Mouse (Mus musculus): Measurements from ENCODE around the gene Rnf180.

Rnf180 gene

DNA sequence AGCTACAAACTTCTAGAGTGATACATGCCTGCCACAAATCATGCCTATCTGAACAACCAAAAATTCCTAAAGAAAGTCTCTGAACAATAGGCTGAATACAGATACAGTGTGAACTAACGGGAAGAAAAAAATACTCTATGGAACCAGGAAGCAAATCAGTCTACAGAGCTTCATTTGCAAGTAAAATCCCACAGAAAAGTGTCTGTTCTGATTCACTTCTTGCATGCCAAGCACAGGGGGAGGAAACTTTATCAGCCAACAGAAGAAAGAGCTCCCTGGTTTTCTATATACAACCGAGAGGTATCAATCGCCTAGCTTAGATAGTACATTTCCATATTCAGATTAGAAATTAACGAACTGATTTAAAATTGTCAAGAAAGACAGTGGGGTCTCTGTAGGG lies 43.8 kb downstream of the Rnf180 start:
- in situ Hi-C loops (cut with MboI), result no loop called here

DNA sequence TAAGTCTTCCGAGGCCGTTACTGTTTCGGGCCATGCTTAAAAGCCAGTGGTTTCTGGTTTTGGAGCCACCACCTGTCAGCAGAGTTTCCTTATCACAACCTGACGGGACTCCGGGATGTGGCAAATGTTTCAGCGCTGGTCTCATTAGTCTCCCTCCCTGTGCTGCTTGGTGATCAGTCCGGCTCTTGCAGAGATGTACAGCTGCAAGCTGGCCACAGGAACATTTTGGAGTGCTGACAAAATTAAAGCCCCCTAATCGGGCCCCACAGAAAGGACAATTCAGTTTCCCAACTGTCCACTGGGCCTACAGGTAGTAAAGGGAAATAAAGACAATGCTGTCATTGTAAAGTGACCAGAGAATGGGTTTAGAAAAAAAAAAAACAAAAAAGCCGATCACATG lies 44.4 kb downstream of the Rnf180 start:
- in situ Hi-C loops (cut with MboI), result no loop called here

DNA sequence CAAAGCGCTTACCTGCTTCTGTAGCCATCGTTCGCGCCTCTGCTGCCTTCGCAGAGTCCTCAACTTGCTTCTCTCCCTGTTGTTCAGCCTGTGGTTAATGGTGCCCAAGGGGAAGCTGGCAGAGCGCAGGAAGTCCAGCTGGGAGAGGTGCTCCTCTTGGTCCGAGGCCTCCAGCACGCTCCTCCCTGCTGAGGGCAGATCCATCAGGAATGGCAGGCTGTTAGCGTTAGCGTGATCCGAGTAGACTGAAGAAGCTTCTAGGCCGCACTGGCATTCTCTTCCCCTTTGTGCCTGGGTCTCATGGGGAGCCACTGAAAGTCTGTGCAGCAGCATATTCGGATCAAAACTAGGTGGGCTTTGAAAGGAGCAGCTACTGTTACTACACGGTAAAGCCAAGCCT lies 45.0 kb downstream of the Rnf180 start:
- in situ Hi-C loops (cut with MboI), result no loop called here

DNA sequence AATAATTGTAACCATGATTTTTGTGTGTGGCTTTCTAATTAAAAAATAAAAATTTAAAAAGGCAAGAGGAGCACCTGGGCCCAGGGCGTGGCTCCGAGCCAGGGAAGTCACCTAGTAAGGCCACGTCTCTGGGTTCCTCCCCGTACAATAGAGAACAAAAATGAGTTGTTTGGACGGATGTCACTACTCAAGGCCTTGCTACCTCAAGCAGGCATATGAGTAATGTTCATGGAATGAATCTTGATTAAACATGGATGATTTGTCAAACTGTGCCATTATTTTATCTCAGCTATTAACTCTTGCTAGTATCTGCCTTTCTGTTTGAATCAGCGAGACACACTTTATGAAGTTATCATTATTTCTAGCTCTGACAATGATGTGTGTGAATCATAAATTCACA lies 46.9 kb downstream of the Rnf180 start:
- in situ Hi-C loops (cut with MboI), result no loop called here

DNA sequence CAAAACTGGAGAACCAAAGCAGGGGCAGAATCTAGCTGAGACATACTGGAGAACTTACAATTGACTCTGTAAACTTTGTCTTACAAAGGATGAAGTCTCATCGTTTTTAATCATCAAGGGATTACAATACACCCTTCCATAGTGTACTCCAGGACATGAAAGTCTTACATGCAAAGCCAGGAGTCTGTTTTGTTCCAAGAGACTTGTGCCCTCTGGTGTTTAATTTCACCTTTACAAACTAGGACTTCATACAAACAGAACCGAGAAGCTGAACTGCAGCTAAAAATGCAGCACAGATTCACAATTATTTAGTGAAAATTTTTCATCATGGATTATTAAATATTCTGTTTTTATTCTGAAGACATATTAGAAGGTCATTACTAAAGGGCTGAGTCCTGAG lies 53.8 kb downstream of the Rnf180 start:
- in situ Hi-C loops (cut with MboI), result no loop called here

DNA sequence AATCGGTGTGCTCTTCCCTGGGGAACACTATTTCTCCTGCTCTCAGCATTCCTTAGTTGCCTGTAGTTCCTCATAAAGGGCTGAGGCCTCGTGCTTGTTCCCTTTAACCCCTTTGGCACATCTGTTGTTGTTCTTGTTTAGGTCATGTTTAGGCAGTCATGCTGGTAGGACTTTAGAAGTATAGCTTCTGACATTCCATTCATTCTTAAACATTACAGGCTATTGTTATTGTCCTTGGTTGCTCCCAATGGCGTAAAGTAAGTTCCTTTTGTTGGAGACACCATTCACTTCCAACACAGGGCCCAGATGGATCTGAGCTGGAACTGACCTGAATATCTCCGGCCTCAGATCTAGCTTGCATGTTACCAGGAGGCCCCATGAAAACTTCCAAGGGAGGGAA lies 67.5 kb downstream of the Rnf180 start:
- in situ Hi-C loops (cut with MboI), result no loop called here

DNA sequence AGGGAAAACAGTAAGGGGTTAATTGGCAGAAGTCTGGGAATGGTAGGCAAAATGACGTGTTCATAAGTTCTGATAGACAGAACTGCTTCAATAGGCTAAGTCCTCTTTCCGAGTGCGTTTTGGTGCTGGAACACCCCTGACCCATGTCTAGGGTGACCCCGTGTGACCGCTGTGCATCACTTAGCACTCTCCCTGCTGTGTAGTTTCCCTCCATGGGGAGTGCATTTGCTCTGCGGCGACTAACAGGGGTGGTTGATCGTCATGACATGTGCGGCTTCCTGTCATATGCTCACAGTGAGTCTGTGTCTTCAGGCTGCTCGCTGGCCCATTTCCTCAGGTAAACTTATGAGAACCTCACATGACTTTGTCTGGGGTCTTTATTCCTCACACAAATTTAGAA lies 70.6 kb downstream of the Rnf180 start:
- in situ Hi-C loops (cut with MboI), result no loop called here

DNA sequence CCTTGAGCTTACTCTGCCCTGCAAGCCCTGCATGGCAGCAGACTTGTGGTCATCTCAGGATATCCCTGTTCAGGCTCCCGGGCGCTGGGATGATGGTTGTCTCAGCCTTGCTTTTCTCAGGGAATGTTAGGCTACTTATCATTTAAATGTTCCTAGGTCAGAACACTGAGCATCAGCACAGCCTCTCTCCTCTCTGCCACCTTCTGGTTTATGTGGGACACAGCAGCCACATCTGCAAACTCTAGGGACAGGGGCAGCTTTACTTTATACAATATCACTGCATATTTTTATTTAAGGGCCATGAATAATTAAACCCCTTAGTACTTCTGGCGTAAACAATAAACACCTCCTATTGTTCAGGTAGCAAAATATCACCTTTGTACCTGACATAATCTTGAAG lies 71.5 kb downstream of the Rnf180 start:
- in situ Hi-C loops (cut with MboI), result no loop called here

DNA sequence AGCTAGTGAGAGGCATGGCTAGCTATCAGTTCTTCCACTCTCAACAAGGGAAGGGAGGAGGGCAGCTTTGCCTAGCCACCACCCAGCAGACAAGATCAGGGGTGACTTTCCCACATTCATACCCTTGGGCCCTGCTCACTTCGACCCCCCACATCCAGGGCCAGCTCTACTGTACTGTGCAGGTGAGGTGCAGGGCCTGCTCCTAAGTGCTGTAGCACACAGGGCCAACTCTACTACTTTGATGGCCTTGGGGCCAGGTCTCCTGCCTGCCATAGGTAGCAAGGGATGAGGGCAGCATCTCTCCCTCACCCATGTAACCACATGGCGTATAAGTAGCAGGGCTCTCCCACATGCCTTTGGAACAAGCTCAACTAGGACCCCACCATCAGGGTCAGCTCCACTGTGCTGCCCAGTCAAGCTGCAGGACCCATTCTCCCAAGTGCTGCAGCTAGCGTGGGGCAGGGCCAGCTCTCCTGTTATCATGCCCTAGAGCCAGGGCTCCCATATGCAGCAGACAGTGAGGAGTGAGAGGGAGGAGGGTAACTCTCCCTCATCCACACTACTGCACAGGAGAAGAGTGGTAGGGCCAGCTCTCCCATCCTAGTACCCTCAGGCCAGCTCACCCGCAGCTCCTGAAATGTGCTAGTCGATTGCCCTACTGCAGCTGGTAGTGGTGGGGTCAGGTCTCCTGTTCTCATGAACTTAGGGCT lies 72.4 kb downstream of the Rnf180 start:
- in situ Hi-C loops (cut with MboI), result no loop called here

DNA sequence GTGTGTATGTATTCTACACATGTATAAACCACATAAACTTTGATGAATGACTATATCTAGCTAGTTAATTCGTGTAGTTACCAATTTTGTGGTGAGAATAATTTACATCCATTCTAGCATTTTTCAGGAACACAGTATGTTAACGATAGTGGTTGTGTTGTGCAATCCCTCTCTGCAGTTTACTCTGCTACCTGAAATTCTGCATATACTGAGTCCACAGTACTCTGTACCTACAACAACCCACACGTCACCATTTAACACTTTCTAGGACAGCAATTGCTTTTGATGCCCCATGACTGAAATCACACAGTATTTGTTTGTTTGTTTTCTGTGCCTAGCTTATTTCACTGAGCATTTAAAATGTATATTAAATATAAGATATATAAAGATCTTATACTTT lies 83.9 kb downstream of the Rnf180 start:
- in situ Hi-C loops (cut with MboI), result no loop called here

DNA sequence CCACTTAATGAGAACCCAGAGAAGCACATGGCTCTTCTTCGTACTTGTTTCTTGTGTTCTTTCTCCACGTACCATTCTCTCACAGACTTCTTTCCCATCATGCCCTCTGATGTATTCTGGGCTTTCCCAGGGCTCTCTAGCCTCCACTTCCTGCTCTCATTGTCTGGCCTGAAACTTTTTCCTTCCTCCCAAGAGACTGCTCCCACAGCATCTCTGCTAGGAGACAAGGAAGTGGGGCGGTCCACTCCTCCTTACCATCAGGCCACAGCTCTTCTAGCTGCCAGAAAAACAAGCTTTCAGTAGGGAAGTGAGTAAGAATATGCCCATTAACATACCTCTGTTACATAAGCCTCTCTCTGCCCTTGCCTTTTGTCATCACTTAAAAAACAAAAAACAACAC lies 90.8 kb downstream of the Rnf180 start:
- in situ Hi-C loops (cut with MboI), result no loop called here

DNA sequence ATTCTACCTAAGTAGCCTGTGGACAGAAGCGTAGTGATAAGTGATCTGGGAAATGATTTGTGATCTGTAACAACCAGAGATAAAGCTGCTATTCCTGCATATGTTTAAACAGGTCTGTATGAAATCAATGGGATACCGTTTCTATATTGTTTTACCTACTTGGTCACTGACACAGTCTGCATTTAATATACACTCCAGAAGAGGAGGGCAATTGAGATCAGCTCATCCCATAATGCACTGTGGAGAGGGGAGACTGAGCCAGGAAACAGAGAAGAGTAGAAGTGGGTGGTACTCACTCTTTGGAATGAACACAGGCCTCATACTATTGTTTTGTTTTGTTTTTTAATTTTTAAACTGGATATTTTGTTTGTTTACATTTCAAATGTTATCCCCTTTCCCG lies 96.0 kb downstream of the Rnf180 start:
- in situ Hi-C loops (cut with MboI), result no loop called here

DNA sequence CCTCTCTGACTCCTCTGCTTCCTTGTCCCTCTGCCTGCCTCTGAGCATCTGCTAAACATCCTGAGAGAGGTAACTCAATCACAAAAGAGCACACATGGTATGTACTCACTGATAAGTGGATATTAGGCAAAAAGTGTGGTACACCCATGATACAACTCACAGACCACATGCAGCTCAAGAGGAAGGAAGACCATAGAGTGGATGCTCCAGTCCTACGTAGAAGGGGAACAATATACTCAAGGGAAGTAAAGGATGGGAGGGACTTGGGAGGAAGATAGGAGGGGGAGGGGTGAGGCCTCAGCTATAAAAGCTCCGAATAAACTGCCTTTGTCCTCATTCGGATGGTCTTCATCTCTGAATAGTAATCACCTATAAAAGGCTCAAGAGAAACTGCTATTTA lies 96.6 kb downstream of the Rnf180 start:
- in situ Hi-C loops (cut with MboI), result no loop called here

DNA sequence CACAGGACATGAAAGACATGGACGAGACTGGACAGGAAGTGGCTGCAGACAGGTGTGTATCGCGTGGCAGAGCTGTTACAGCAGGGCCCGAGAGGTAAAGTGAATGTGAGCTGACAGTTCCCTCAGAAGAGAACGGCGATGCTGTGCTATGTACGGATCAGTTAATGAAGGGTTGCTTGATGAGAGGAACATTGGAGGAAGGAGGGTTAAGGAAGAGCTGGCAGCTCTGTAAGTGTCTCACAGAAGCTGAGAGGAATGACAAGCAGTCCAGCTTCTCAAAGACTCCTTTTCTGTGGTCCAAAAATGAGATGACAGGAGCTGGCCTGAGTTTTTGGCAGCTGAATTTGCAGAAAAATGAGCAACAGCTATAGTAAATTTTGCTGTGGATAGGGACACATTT lies 101.0 kb downstream of the Rnf180 start:
- in situ Hi-C loops (cut with MboI), result no loop called here

DNA sequence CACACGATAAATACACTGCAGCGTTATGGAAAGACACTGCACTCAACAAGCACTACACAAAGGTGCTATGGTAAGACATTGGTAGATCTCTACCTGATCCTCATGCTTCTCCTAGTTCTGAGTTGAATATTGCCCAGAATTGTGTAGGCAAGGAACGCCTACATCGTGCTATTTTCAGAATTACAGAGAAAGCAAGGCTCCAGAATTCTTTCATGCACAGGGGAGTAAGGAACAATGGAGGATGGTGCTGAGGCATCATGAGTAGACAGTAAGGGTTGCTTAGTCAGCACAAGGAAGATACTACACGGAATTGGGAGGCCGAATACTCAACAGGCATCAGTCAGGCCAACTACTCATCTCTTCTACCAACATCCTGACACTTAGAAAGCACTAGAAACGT lies 105.9 kb downstream of the Rnf180 start:
- in situ Hi-C loops (cut with MboI), result no loop called here

DNA sequence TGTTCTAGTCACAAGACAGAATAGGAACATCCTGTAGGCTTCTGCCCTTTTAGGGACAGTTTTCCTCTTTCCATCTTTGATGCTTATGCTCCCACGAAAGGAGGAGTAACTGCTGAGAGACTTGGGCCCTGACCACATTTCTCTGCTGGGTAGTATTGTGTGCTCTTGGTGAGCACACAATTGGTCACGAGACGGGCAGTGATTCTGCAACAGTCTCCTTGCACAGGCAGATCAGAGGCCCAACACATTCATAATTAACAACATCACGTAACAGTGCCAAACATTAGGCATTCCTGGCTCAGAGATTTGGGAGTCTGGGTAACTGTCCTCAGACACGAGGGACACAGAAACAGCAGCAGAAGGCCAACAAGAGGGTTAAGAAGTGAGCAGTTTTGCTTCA lies 113.8 kb downstream of the Rnf180 start:
- in situ Hi-C loops (cut with MboI), result no loop called here

DNA sequence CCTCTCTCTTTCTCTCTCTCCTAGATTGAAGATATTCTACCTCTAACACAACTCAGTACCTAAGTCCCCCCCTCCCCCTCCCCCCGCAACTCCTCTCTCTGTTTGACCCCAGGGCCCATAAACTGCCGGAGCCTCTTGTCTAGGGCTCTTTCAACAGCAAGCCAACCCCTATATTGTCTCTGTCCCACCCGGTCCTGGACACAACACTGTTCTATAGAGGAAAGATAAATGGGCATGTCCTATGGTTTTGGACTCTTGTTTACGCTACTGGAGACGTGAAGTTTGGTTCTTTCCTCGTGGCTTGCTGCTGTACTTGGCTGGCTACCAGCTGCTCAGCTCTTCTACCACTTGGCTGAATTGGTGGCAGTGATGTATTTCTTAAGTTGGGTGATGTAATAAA lies 129.2 kb downstream of the Rnf180 start:
- in situ Hi-C loops (cut with MboI), result no loop called here

DNA sequence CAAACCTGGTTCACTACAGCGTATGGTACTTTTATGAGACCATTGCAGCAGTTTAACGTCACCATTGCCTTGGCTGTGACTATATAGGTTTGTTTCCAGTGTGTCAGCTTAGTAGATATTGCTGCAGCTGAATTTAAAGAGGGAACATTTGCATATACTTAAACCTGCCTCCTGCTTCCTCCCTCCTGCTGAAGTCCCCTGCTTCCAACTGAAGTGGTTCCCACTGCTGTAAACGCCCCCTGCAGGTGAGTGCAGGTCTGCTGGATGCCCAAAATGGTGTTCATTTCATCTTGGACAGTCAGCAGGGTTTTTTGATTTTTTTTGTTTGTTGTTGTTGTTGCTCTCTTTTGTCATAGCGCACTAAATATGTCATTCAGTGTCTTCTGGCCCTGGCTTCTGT lies 140.7 kb downstream of the Rnf180 start:
- in situ Hi-C loops (cut with MboI), result no loop called here

DNA sequence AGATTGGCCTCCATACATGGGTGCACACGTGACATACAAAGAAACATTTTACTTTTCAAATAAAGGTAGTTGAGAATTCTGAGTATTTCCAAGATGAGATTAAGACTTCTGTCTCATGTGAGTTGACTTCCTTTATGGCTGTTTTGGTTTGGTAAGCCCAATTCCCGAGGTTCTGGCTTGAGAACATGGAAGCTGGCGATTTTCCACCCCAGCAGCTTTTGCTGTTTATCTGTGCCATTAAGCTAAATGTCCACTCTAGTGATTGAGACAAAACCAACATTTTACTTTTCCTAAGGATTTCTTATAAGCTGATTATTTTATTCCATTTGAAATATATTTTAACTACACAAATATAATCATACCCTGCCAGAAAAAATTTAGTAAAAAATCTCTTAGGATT lies 144.6 kb downstream of the Rnf180 start:
- in situ Hi-C loops (cut with MboI), result no loop called here

DNA sequence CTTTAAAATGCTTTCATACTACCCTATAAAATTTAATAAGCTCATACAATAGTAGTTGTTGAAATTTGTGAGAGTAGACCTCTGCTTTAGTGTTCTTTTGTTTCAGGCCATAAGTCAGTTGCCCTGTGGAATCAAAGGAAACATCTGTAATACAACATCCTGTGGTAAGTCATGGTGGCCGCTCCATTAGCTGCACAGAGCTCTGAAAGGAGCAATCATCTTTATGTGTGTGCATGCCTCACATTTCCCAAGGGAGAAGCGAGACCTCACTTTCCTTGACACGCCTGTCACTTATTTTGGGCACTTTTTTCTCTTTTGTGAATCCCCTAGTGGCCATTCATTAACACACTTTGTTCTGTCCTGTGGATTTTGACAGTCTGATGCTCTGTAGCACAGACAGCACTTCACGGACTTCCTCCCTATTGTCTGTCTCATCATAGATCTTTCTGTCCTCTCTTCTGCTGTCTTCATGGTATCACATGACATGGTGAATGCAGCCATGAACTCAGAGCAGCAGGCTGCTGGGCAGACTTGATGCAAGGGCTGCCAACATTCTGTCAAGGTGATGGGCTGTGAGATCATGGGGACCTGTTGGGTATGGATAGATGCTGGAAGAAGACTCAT lies 146.7 kb downstream of the Rnf180 start:
- in situ Hi-C loops (cut with MboI), result no loop called here

DNA sequence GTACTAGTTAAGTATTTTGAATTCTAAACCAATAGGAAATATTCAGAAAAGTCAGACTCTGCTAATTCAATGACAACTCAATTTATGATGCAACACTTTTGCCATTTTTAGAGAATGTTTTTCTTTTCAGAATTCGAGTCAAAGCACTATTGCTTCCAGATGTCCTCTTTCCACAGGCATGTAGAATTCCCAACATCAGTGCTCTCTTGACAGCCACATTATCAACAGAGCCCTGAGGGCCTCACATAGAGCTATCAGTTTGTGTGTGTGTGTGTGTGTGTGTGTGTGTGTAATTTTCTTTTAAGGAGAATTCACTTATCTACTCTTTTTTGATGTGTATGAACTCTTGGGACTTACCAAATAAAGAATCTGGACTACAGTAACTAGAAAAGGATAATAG lies 147.8 kb downstream of the Rnf180 start:
- in situ Hi-C loops (cut with MboI), result no loop called here

DNA sequence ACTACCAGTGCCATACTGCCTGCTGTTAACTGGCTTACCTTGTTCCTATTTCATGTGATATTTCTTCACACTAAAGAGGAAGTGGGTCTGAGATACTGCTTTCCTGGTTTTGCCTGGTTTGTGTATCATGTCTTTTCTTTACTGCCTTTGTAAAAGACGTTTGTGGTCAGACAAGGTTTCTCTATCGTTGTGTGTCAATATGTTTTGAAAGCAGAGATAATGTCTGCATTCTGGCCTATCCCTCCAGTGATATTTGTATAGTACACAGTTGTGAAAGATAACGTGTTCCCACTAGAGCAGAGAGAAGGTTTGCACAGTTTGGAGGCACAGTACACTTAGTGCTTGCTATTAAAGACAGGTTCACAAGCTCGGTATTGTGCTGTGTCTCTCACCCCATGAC lies 154.7 kb downstream of the Rnf180 start:
- in situ Hi-C loops (cut with MboI), result no loop called here

DNA sequence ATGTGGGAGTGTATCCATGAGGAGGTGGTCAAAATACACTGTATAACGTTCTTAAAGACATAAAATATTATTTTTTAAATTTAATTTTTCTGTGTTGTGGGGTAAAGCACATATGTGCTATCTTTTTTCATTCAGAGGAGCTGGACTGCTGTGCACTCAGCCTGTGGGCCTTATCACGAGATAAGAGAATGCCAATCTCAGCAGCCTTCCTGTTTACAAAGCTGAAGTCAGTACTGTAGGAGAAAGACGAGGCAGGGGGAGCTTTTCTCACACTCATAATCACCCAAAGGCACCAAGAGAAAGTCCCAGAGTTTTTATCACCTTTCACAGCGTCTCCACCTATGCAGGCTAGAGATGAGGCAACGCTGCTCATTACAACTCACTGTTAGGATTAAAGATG lies 160.2 kb downstream of the Rnf180 start:
- in situ Hi-C loops (cut with MboI), result no loop called here

DNA sequence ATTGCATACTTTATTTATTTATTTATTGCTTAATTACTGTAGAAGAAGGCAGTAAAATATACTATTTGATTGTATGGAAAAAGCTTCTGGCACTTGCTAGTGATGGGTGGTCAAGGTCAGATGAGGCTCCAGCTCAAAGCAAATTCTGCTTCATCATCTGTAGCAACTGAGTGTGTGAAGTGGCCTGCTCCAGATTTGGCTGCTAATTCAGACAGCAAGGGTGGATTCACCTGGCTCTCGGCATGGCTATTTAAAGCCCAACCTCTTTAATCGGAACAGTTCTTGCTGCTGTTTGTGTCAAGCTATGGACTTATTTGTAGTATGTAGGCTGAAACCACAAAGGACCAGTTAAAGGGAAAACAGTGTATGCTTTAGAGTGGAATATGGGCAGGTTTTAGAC lies 161.8 kb downstream of the Rnf180 start:
- in situ Hi-C loops (cut with MboI), result no loop called here

Measured in mature B cell (primary cell).